Mouse (Mus musculus): ENCODE measurements at regions not wholly inside any gene's neighbourhood (a gene's known extent, or its start where the extent isn't known, plus 50 kb on each side); places are given as distances from the start of the nearest gene placed in this dataset.

DNA sequence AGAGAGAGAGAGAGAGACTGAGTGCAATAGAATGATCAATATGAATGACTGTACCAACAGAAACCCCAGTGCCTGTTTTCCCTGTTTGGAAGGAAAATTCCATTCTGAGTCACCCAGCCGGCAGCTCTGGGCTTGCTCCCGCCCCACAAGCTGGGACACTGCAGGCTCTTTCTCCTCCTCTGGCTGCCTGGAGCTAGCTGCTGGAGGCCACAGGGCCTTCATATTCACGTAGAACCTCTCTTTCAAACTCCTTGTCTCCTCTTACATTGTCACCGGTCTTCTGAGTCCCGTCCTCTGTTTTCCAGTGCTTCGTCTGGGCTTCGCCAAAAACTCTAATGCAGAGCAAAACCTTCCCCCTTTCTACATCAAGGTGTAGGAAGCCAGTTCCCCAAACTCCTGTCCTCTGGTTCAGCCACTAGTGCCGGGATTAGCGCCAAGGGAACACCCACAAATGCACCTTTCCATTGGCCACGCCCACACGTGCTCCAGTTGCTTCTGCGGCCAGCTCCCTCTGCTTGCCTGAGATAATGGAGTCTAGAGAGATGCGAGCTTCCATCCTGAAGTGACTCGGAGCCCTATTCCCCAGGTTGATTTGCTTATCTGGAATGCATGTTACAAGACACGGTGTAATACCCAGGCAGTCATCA is 76.4 kb upstream of the Map1b start:
- 13% methylated on average over 15 of the region's 15 CpGs for WGBS
- no peak overlapping the region for H3K9ac ChIP-seq
- H3K27me3 ChIP-seq = no peaks in the 10 kb centered on the region
- no peak overlapping the region for H3K4me3 ChIP-seq
- ATAC-seq (ENCODE audit: low FRiP score) = no peak
- H3K36me3 ChIP-seq = no peaks in the 10 kb centered on the region
- peak overlapping the region; percentile 74; the same call in 1 of the 2 replicates for H3K27ac ChIP-seq
- H3K4me1 ChIP-seq (replicated peaks) = peaks cover 25% of the 10 kb centered on the region
- no peaks in the 10 kb centered on the region for H3K9me3 ChIP-seq
- H3K4me2 ChIP-seq = no peak overlapping the region

DNA sequence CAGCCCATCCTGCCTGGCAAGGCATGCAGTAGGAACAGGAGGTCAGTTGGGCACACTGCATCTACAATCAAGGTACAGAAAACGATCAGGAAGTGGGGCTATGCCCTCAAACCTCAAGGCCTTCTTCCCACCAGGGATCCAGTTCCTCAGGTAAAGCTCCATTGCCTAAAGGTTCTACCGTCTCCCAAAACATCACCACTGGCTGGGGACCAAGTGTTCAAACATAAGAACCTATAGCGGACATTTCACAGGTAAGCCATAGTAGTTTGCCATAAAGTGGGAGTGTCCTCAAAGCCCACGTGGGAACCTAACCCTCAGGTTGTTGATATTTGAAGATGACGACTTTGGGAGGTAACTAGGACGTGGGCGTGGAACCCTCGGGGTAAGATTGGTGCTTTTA is 72.3 kb upstream of the Map1b start:
- peaks cover 19% of the 10 kb centered on the region for H3K4me1 ChIP-seq (replicated peaks)
- no peaks in the 10 kb centered on the region for H3K36me3 ChIP-seq
- no peak overlapping the region for H3K4me2 ChIP-seq
- no peak overlapping the region for H3K27ac ChIP-seq
- H3K27me3 ChIP-seq = no peaks in the 10 kb centered on the region
- no peak overlapping the region for H3K9ac ChIP-seq
- no peak overlapping the region for H3K4me3 ChIP-seq
- no peaks in the 10 kb centered on the region for H3K9me3 ChIP-seq
- 93% methylated on average over 8 of the region's 8 CpGs for WGBS
- no peak for ATAC-seq (ENCODE audit: low FRiP score)

DNA sequence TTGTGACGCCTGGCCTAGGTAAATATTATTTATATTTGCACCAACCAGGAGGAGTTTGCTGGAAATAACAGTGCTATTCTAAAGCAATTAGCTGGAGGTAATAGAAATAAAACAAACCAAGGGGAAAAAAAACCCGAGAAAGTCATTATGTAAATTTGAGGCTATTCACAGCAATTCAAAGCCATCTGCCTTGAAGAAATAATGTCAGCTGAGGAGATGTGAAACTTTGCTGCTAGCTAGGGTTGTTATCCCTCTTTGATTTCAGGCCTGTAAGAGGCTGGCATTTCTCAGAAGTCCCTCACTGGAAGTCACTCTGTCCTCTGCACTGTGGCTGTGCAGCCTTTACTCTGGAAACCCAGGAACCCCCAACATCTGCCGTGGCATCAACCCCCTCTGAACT is 67.5 kb upstream of the Map1b start:
- no peaks in the 10 kb centered on the region for H3K36me3 ChIP-seq
- ATAC-seq (ENCODE audit: low FRiP score) = no peak
- peaks cover 21% of the 10 kb centered on the region for H3K4me1 ChIP-seq (replicated peaks)
- H3K4me2 ChIP-seq = no peak overlapping the region
- H3K4me3 ChIP-seq = no peak overlapping the region
- H3K27me3 ChIP-seq = no peaks in the 10 kb centered on the region
- no peak overlapping the region for H3K9ac ChIP-seq
- H3K9me3 ChIP-seq = no peaks in the 10 kb centered on the region
- 42% methylated on average over 3 of the region's 3 CpGs for WGBS
- 0 out of 2 replicates have a peak overlapping the region, but pooled peaks have one; percentile 55 for H3K27ac ChIP-seq

GRCm38 (mm10) chr13:99580296-99580695 is 64.0 kb upstream of the Map1b start:
- Histone ChIP-seq H3K4me1 (replicated peaks) (peaks cover 21% of the 10 kb centered on the region), H3K27ac (0 out of 2 replicates have a peak overlapping the region, but pooled peaks have one; percentile 18), H3K4me3 (no peak overlapping the region), H3K27me3 (no peaks in the 10 kb centered on the region), H3K9me3 (peaks cover 6% of the 10 kb centered on the region; the same call in 1 of the 2 replicates), H3K9ac (no peak overlapping the region), H3K4me2 (no peak overlapping the region), H3K36me3 (no peaks in the 10 kb centered on the region)
- 81% methylated on average over 5 of the region's 5 CpGs for WGBS
- ATAC-seq (ENCODE audit: low FRiP score) = 0 out of 2 replicates have a peak, but pooled peaks have one; percentile 39

DNA sequence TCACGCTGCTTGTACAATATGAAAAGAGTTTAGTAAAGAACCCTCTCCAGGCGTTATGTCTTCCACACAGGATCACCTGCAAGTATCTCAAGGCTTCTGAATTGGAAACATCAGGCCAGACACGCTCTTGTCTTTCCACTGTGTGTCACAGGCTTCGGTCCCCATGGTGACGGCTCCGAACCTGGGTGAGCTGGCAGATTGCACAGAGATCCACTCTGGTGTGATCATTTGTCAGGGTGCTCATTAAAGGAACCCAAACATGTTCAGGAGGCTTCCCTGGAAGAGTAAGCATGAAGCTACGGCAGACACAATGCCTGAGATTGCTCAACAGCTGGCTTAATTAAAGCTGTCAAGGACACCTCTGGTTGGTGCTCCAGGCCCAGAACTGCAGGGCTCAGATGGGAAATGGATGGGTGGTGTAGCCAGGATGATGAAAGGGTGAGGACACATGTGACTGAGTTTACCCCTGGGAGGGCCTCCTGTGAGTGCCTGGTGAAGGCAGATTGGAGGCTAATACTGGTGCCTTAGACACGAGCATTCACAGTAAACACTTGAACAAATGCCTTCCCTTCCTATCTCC is 63.3 kb upstream of the Map1b start:
- 63% methylated on average over 8 of the region's 8 CpGs for WGBS
- H3K9ac ChIP-seq = no peak overlapping the region
- H3K9me3 ChIP-seq = peaks cover 6% of the 10 kb centered on the region; the same call in 1 of the 2 replicates
- no peaks in the 10 kb centered on the region for H3K27me3 ChIP-seq
- H3K4me3 ChIP-seq = no peak overlapping the region
- H3K4me1 ChIP-seq (replicated peaks) = peaks cover 21% of the 10 kb centered on the region
- no peaks in the 10 kb centered on the region for H3K36me3 ChIP-seq
- H3K4me2 ChIP-seq = no peak overlapping the region
- ATAC-seq (ENCODE audit: low FRiP score) = 0 out of 2 replicates have a peak, but pooled peaks have one; percentile 46
- H3K27ac ChIP-seq = peak overlapping the region; percentile 56

DNA sequence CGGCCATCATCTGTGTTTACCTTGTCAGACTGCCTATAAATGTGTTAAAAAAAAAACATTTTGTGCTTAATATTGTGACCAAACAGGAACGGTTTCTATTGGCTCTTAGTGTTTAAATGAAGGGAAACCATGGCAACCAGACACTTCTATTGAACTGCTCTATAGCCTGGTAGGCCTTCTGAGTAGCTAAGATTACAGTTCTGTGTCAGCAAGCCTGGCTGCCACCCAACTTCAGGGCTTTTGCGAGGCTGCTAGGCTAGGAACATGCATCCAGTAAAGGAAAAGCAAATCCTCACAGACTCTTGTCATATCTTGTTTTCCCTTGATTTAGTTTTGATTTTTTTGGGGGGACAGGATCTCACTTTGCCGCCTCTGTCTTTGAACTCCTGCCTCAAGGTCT is 61.3 kb upstream of the Map1b start:
- H3K4me2 ChIP-seq = no peak overlapping the region
- H3K27ac ChIP-seq = no peak overlapping the region
- ATAC-seq (ENCODE audit: low FRiP score) = no peak
- no peak overlapping the region for H3K4me3 ChIP-seq
- 77% methylated on average over 4 of the region's 4 CpGs for WGBS
- H3K36me3 ChIP-seq = no peaks in the 10 kb centered on the region
- H3K9ac ChIP-seq = no peak overlapping the region
- peaks cover 12% of the 10 kb centered on the region for H3K4me1 ChIP-seq (replicated peaks)
- H3K27me3 ChIP-seq = no peaks in the 10 kb centered on the region
- H3K9me3 ChIP-seq = peaks cover 6% of the 10 kb centered on the region; the same call in 1 of the 2 replicates

DNA sequence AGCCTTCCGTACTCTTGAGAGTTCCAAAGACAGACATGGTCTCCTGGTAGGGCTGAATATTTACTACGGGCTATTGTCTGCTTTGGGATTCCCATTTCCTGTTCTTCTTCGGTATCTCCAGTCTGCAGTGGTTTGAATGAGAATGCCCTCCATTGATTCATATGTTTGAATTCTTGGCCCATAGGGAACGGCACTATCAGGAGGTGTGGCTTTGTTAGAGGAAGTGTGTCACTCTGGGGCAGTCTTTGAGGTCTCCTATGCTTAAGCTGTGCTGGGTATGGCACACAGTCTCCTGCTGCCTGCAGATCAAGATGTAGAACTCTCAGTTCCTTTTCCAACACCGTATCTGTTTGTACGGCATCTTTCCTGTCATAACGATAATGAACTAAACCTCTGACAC is 56.7 kb upstream of the Map1b start:
- Histone ChIP-seq H3K27me3 (no peaks in the 10 kb centered on the region), H3K9ac (no peak overlapping the region), H3K4me1 (replicated peaks) (no peaks in the 10 kb centered on the region), H3K9me3 (no peaks in the 10 kb centered on the region), H3K27ac (no peak overlapping the region; the same call in 1 of the 2 replicates), H3K4me2 (no peak overlapping the region), H3K4me3 (no peak overlapping the region), H3K36me3 (no peaks in the 10 kb centered on the region)
- 89% methylated on average over 7 of the region's 7 CpGs for WGBS
- no peak for ATAC-seq (ENCODE audit: low FRiP score)

DNA sequence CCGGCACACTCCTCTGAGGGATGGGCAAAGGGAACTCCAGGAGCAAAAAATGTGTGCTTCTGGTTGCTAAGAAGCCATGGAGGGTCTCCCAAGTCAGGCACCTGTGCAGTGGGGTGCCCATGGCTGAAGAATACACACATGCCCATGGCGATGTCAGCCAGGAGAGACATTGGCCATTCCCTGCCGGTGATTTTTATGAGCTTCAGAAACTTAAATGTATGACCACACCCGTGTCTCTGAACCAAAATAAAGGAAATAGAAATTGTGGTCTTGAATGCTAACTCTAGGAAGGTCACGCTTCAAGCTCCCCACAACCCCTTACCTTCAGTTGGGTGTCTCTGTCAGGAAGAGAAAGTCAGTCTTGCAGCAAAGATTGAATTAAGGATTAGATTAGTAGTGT is 56.0 kb upstream of the Map1b start:
- 88% methylated on average over 5 of the region's 5 CpGs for WGBS
- Histone ChIP-seq H3K36me3 (no peaks in the 10 kb centered on the region), H3K4me2 (no peak overlapping the region), H3K9me3 (no peaks in the 10 kb centered on the region), H3K27me3 (no peaks in the 10 kb centered on the region), H3K9ac (no peak overlapping the region), H3K27ac (no peak overlapping the region), H3K4me1 (replicated peaks) (no peaks in the 10 kb centered on the region), H3K4me3 (no peak overlapping the region)
- ATAC-seq (ENCODE audit: low FRiP score) = no peak

Measured in hindbrain, embryonic 13.5 days (tissue).